Mouse (Mus musculus) brain, embryonic 18.5 days (tissue): ENCODE data around the gene Tex35.

Source experiments
- DNase-seq: peaks from one replicate; pipeline ENCODE4 v3.0.0-alpha.2; 2012; ENCODE audit warnings: low read depth, low spot score

Tex35 gene

DNA sequence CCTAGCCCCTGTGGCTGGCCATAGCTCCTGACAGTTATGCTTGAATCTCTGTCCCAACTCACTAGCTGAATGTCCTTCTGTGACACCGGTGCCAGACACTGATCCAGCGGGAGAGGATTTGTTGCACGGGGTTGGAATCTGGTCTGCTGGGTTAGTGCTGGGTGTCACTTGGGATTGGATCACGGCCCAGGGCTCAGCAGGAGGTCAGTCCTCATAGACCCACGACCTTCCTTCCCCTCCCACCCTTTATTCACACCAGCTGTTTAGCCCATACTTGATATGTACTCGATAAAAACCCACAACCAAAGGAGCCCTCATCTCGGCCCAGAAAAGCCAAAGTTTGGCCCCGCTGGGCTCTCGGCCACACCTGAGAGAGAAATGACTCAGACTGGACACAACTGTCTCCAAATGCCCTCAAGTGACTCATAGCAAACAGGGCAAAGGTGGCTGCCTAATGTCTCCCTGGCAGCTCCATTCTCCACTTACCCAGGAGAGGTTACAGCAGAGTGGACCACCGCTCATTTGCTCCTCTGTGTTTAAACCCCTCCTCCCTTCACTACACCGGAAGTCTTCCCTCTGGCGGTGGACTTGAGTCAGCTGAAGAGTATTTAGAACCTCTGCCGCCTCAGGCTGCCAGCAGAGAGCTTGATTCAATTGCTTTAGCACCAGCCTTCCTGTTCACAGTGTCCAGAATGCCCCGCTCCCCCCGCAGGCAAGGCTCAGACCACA, 27.2 kb downstream of the Tex35 start:
- DNase-seq, result no peak

DNA sequence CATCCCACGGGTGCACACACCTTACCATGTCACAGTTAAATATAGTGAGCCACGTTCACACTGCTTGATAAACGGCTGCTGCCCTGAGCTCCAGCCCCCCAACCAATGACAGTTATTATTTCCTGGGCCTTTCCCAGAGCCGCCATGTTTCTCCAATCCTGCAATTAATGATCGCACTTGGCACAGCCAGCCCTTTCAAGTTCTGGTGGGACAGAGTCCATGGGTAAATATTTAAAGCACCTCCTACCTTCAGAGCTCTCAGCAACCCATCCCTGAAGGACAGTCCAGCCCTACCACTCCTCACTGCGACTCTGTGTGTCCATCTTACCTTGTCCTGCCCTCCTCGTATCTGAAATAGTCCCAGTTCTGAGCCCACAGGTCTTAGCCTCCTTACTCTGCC, 28.4 kb downstream of the Tex35 start:
- DNase-seq, result no peak

DNA sequence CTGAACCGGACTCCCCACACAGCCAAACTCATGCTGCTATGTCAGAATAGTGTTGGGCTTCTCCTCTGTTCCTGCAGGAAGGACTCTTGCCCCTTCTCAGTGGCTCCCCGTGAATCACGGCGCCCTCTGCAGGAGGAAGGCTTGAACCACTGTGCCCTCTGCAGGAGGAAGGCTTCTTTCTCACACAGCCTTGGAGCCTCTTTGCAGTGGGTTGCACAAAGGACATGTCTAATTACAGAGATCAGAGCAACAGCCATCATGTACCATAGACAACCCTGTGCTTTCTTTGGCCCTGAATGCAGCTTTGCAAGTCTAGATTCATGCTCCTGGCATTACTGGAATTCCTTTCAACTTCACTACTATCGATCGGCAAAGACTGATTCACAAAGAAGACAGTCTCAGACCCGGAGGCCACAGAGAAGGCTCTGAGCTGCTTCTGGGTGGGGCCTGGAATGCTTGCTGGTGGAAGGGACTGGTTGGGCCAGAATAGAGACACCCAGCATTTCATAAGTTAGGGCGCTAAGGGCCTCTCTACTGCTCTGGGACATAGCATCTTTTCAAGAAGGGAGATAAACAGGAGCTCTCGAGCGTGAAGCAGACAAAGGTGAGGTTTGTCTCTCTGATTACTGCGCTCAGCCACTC, 29.0 kb downstream of the Tex35 start:
- DNase-seq, result no peak

DNA sequence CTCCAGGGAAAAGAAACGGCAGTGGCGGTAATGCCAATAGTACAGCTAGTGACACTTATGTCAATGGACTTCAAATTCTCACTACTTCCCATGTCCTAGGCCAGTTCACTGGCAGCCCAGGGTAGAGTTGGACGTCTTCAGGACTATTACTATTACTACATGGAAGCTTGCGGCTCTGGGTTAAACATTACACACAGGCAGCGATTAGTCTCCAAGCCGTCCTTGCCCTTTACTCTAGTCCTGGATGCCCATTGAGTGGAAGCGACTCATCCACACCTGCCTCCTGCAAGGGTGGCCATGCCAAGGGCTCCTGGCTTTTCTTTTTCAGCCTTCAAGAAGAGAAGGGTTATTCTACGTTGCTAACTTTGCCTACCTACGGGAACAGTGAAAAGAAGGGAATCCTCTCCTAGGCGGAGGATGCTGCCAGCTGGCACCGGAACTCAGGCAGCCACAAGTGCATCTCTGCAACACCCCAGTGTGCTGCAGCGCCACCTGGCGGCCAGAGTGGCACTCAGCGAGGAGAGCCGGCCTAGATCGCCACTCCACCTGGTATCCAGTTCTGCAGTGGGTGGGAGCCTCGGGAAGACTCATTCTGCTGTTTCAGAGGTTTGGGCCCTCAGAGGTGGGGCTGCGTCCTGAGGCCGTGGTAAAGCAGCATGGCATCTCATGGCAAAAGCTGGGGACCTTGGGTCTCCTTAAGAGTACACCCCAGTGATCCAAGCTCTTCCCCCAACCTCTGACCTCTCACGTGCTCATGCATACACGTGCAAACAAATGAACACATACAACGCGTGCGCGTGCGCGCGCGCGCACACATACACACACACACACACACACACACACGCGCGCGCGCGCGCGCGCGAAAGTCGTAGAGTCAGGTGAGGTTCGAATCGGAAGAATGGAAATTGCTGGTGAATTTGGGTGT, 31.4 kb downstream of the Tex35 start:
- DNase-seq, result no peak

DNA sequence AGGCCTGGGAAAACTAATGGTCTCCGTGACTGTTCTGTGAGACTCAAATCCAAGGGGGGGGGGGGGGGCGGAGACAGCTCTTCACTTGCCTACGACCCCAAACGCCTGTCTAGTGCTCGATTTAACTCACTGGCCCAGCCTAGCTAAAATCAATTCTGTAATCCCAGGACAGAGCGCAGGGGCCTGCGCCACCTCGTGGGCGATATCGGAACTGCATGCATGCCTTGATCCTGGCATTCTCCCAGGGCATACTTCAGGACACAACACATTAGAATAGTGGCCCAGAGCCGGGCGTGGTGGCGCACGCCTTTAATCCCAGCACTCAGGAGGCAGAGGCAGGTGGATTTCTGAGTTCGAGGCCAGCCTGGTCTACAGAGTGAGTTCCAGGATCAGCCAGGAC, 32.2 kb downstream of the Tex35 start:
- no peak for DNase-seq

DNA sequence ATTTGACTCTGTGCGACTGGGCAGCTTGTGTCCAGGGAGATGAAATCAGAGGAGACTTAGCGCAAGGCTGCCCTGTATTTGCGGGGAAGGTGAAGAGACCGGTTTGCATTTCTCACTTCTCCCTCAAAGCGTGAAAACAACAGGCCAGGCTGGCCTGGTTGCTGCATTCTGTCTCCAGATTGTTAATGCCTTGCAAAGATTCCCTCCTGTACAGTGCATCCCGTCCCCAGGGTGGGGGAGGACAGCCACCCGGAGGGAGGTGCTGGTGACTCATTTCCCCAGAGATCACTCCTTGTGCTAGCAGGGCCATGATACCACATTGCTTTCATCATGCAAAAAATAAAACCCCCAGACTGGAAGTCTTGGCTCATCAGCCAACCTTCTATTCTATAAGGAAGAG, 33.5 kb downstream of the Tex35 start:
- DNase-seq, result no peak

DNA sequence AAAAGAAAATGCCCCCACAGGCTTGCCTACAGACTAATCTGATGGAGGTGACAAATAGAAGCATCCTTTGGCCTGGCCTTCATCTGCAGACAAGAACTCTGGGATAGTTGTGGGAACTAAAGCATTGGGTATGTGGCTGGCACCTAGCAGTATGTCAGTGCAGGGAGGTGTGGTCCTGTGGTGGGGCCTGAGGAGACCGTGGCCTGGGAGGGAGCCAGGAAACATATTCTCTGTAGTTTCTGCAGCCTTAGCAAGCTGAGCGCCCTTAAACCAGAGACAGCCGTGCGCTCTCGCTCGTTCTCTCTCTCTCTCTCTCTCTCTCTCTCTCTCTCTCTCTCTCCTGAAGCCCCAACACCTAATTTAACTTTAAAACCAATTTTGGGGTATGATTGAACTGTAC, 34.1 kb downstream of the Tex35 start:
- DNase-seq, result no peak

DNA sequence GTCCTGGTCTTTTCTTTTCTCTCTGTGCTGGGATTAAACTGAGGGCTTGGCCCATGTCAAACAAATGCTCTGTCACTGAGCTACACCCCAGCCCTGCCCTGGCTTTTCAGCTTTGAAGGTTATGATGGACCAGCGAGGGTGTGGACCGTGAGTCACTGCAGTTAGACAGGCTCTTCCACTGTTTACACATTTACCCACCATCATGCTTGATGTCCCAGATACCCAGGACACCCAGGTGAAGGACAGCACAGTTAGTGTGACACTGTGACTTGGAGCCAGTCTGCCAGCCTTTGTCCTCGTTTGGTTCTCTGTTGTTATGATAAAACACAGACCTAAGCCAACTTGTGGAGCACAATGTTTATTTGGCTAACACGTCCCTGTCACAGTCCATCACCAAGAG, 34.9 kb downstream of the Tex35 start:
- DNase-seq, result no peak

DNA sequence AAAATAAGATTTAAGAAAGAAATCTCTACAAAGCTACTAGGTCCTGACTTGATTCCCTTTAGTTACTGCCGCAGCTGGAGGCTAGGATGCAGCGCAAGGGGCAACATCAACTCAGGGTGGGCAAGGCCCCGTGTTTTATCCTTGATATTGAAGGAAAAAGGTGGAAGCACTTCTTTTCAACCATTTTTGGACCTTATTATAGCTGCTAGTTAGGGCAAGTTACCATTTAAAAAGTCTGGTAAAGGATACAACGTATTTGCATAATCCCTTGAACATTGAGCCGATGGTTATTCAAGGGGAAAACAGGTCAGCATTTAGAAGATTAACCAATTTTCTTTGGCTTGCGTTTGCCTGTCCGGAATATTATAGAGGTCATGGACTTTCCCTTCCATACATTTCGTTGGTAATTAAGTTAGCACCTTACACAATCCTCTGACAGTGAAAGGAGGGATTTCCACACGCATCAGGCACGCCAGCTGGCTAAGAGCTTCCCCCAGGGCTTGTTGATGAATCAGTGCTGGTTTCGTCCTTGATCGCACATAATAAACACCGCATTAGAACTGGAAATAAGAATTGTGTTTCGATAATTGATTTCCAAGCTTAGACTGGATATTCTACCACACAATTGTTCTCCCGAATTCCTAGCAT, 39.2 kb downstream of the Tex35 start:
- no peak for DNase-seq

DNA sequence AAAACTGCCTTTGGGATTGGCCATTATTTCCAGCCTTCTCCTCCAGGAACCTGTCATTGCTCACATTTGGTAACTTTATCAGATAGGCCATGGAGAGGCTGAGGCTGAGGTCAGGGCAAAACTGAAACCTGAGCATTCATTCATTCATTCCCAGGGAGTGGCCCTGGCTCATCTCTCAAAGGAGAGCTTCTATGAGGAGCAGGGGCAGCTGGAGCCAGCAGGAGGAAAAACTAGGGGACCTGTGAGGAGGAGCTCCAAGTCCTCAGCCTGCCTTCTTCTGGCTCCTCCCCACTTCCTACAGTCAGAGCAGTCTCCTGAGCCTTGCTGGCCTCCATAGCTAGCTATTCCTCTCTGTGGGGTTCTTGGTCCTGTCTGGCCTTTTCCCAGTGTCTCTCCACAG, 40.2 kb downstream of the Tex35 start:
- no peak for DNase-seq

DNA sequence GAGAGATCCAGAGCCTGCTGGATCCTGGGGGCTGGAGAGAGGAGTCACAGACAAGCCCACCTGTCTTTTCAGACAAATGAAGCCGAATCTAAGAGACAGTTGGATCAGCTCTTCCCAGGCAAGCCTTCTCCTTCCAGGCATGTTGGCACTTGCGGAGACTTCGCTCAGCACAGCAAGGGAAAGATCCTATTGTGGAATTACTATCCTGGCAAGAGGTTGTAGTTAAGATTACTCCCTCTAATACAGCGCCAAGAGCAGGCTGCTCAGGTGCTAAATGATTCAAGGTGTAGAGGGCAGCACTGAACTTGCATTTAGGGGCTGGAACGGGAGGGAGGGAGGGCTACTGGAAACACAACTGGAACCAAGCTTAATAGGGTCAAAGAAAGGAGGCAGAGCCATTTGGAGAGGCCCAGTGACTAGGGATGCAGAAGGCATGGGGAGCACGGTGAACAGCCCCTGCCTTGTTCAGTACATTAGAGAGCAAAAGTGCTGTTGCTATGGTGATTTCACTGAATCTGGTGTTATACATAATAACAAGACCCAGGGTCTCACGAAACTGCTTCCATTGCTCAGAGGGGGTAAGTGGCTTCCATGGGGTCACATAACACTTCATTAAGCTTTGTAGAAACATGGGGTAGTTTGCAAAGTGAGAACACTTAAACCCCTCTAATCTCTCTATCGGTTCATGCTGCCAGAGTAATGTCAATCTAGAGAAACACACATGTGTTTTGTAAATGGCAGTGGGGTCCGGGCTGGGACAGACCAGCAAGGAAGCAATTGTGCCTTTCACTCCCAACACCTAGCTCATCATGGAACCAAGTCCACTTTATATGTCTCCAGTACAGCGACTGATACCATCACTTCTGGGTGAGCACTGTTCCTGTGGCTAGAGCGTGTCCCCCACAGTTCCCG, 42.4 kb downstream of the Tex35 start:
- no peak for DNase-seq

DNA sequence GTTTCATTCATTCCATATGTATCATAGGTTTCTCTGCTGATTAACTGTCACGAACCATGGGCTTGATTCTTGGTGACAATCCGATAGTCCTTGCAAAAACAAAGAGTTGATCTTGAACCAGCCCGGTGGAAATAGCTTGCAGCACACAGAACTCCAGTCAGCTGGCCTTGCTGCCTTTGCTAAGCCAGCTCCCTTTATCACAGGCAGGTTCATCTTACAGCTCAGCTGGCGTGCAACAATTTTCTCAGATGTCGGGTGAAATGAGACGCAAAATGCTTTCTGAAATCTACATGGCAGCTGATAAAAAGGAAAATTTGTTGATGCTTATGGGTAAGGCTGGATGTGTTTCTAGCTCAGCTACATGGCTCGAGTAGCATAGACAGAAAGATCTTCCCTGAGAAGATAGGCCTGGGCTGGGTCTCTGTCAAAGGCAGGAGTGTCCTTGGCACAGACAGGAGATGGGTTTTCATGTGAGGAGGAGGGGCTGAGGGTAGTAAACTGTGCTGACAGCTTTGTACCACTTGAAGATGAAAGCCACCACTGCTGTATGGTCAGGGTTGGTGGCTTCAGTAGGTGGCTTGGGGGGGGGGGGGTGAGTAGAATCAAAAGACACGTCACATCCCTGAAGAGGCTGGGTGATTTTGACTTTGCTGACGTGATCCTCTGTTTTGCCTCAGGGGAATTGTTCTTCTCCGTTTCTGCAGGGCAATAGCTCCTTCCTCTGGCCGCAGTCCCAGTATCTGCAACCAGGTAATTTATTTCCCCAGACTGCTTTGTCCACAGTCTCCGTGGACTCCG, 45.0 kb downstream of the Tex35 start:
- DNase-seq, result no peak

DNA sequence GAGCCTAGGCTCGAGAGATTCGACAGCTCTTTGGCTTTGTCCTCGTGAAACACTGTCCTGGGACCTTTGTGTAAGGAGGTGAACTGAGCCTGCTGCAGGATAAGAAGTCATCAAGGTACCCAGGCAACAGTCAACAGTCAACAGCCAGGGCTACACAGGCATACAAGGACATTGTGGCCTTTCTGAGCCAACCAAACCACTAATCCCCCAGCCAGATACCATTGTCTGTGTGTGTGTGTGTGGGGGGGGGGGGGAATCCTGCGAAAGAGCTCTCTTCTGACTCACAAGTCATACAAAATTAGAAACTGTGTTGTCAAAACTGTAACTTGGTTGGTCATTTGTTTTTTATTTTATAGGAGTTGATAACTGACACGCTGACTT, 46.0 kb downstream of the Tex35 start:
- no peak for DNase-seq

DNA sequence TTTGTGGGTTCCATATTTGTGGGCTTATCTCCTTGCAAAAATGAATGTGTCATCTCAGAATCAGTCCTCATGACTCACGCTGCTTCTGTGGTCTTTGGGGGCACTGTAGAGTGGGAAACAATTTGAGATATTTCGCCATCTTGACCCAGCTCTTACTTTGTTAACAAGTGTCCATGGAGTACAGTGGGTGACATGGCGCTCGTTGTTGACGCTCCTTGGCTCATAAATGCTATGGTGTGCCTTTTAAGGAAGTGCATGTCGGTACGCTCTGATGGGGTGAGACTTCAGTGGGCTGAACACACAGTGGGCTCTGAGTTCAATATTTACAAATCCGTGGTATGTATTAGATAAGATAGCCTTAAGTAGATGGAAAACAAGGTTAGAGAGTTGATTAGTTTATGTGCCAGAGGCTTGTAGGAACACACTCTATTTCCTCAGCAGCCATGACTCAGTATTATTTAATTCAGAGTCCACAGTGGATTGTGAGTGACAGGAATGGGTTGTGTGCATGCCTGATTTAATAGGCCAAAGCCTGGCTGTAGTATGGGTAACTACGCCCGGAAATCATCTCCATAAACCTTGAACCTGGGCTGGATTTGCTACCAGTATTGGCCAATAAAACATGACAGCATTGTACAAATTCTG, 46.6 kb downstream of the Tex35 start:
- DNase-seq, result no peak

DNA sequence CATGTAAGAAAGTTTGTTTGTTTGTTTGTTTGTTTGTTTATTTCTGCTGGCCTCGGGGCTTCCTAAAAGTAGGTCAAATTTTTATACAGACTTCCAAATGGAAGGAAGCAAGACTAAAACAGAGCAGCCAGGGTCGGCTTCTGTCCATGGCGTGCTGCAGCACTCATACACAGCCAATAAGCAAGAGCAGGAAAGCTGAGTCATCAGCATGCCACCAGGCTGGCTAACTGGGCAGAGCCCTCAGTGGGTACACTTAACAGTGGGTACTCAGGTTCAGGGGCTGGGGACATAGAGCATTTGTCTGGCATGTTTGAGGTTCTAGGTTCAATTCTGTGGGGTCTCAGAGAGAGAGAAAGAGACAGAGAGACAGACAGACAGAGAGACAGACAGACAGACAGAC, 47.3 kb downstream of the Tex35 start:
- no peak for DNase-seq

DNA sequence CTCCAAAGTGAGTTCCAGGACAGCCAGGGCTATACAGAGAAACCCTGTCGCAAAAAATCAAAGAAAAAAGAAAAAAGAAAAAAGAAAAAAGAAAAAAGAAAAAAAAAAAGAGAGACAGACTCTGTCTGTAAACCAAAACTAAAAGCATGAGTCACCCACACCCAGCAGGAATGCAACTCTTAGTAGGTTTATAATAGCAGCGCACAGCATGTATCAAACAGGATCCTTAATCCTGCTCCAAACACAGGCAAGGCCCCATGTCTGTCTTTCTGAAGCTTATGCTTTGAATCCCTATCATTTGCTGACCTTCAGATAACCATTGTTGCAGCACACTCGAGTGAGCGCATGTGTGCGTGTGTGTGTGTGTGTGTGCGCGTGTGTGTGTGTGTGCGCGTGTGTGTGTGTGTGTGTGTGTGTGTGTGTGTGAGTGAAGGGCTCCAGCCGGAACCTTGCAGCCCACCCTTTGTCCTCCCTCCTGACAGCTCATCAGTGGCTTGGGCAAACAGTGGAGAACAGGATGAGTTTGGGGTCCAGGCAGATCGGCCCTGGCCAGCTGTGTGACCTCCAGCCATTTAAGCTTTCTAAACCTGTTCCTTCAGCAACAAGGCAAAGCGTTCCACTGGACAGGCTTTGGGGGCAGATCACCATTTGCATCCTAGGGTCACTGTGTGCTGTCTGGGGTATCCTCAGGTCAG, 47.9 kb downstream of the Tex35 start:
- DNase-seq, result no peak

DNA sequence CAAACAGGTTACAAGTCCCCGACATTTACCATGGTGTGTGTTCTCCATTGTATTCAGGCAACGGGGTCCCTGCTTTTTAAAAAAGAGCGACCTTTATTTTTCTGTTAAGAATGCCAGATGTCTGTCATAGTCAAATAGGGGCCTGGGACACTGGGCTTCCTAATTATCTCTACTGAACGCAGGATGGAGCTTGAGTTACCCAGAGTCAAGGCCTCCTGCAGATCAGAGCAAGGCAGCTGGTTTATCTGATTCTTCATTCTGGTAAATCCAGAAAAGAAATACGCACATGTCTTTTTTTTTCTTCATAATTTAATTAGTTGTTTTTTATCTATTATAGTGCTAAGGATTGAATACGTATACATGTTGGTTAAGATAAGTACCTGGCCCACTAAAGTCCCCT, 52.6 kb downstream of the Tex35 start:
- DNase-seq, result no peak

DNA sequence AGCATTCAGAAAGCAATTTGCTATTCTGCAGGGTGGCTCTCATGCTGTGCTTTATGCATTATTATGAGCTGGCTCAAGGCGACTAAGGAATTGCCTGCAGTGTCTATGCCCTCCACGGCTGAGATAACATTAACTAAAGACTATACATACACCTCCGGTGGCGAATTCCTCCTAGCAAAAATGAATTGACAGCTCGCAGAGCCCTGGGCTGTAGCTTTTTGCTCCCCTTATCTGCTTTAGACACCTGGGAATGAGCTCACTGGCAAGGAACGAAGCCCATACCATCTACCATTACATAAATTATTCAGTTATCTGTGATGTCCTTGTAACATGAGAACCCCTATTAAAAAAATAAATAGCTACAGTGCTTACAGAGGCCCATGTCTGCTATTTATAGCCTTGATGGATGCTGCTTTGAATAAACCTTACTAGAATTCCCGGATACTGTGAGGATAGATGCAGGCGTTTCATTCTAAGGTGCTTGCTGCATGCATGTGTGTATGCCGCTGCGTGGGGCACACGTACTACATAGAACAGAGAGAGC, 53.1 kb downstream of the Tex35 start:
- DNase-seq, result no peak

DNA sequence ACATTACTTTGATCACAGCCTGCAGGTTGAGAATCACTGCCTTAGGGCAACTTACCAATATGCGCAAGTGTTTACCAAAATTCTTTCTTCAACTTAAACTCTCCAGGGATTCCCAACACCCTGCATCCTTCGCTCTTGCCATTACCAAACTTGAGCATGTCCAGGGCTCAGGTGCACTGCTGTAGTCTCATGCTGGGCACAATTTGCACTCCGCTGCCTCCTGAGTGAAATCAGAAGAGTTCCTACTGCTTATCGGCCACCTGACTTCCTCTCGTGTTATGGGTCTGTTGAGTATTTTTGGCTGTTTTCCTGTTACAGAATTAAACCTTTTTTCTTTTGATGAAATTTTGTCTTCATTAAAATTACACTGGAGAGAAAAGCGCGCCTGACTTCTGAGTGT, 53.8 kb downstream of the Tex35 start:
- DNase-seq, result no peak
